Mouse (Mus musculus) CH12.LX (cell line): Measurements from ENCODE around the gene Atg3. TPM values are rescaled to one million over a fixed set of nuclear protein-coding genes. Genes with fewer than 3 reads are reported as not detected.

Source experiments
- DNase-seq: peaks from one replicate; pipeline ENCODE4 v3.0.0-alpha.2; 2013; ENCODE audit errors: extremely low read depth
- H3K27ac ChIP-seq: 2 replicates; pipeline ENCODE4 v1.5.1; 2012; ENCODE audit warnings: low read depth, mild to moderate bottlenecking, control low read depth, moderate library complexity; ENCODE audit not compliant: insufficient read depth
- H3K27me3 ChIP-seq: replicated peaks from 2 replicates; pipeline ENCODE3; 2012; ENCODE audit warnings: inconsistent platforms
- H3K36me3 ChIP-seq, 2 experiments: replicated peaks in 1 of 2; 2 replicates each; pipeline versions ENCODE3 to v1.6.1; 2012; ENCODE audit warnings: inconsistent platforms in 1 of 2, low read length in 1 of 2, mild to moderate bottlenecking in 1 of 2, mixed read lengths in 1 of 2, moderate library complexity in 1 of 2; ENCODE audit not compliant: control insufficient read depth in 1 of 2, insufficient read depth in 1 of 2
- H3K4me1 ChIP-seq, 2 experiments: 2 replicates each; pipeline ENCODE4 v1.6.1; 2012; ENCODE audit warnings: inconsistent platforms in 1 of 2, moderate library complexity in 1 of 2; ENCODE audit not compliant: insufficient read depth in 2 of 2, control insufficient read depth in 1 of 2
- H3K4me2 ChIP-seq: 2 replicates; pipeline ENCODE4 v1.6.1; 2012; ENCODE audit warnings: low read depth, mild to moderate bottlenecking, control low read depth; ENCODE audit not compliant: poor library complexity, insufficient read depth, severe bottlenecking
- H3K4me3 ChIP-seq, 3 experiments: fragments of 150-350 bp in 1 of 3; sonication (generic) in 1 of 3; replicated peaks in 1 of 3; 2 replicates each; pipeline versions ENCODE3 to v1.5.1; 2011 to 2012; ENCODE audit warnings: low read depth in 2 of 3, low read length in 2 of 3, mild to moderate bottlenecking in 2 of 3, moderate library complexity in 2 of 3, control low read depth in 1 of 3, improper control_type of control experiment in 1 of 3, inconsistent platforms in 1 of 3, mixed read lengths in 1 of 3; ENCODE audit not compliant: poor library complexity in 1 of 3
- H3K79me2 ChIP-seq: replicated peaks from 2 replicates; pipeline ENCODE4 v1.6.1; 2012; ENCODE audit warnings: mild to moderate bottlenecking, moderate library complexity; ENCODE audit not compliant: control insufficient read depth, poor library complexity, insufficient read depth, severe bottlenecking; ENCODE audit errors: extremely low read depth
- H3K9ac ChIP-seq: 2 replicates; pipeline ENCODE4 v1.6.1; 2012; ENCODE audit warnings: low read depth, mild to moderate bottlenecking, control low read depth, moderate library complexity; ENCODE audit not compliant: insufficient read depth
- H3K9me3 ChIP-seq: replicated peaks from 2 replicates; pipeline ENCODE3; 2012; ENCODE audit warnings: low read length, inconsistent platforms, mixed read lengths
- BHLHE40 ChIP-seq: IDR thresholded peaks from 2 replicates; pipeline ENCODE4 v1.6.1; 2011; ENCODE audit warnings: mild to moderate bottlenecking, low read depth, low read length, improper control_type of control experiment
- CHD1 ChIP-seq: IDR thresholded peaks from 2 replicates; pipeline ENCODE4 v1.6.1; 2012; ENCODE audit warnings: low read depth, low read length, improper control_type of control experiment, inconsistent platforms
- CHD2 ChIP-seq: IDR thresholded peaks from 2 replicates; pipeline ENCODE4 v1.6.1; 2011; ENCODE audit warnings: low read length, improper control_type of control experiment
- CTCF ChIP-seq, 2 experiments: IDR thresholded peaks in 1 of 2; conservative IDR thresholded peaks in 1 of 2; 2 replicates each; pipeline ENCODE4 v1.5.1; 2011 to 2012; ENCODE audit warnings: low read depth in 2 of 2, low read length in 2 of 2, improper control_type of control experiment in 1 of 2, inconsistent platforms in 1 of 2, mild to moderate bottlenecking in 1 of 2, moderate library complexity in 1 of 2
- E2F4 ChIP-seq: IDR thresholded peaks from 2 replicates; pipeline ENCODE4 v1.6.1; 2011; ENCODE audit warnings: low read depth, low read length, improper control_type of control experiment; ENCODE audit not compliant: insufficient replicate concordance
- ELF1 ChIP-seq: IDR thresholded peaks from 2 replicates; pipeline ENCODE4 v1.6.1; 2014; ENCODE audit warnings: low read depth, mild to moderate bottlenecking, inconsistent platforms, low read length, improper control_type of control experiment
- EP300 ChIP-seq: IDR thresholded peaks from 2 replicates; pipeline ENCODE4 v1.6.1; 2011; ENCODE audit warnings: low read length, improper control_type of control experiment
- ETS1 ChIP-seq: conservative IDR thresholded peaks from 2 replicates; pipeline ENCODE4 v1.6.1; 2012; ENCODE audit warnings: low read depth, mild to moderate bottlenecking, inconsistent platforms, low read length, improper control_type of control experiment, moderate library complexity
- GABPA ChIP-seq: IDR thresholded peaks from 2 replicates; pipeline ENCODE4 v1.6.1; 2012; ENCODE audit warnings: low read depth, low read length, improper control_type of control experiment, inconsistent platforms; ENCODE audit not compliant: insufficient replicate concordance
- HCFC1 ChIP-seq: IDR thresholded peaks from 2 replicates; pipeline ENCODE4 v1.6.1; 2012; ENCODE audit warnings: low read depth, mild to moderate bottlenecking, inconsistent platforms, low read length, improper control_type of control experiment
- IRF4 ChIP-seq: IDR thresholded peaks from 2 replicates; pipeline ENCODE4 v1.6.1; 2014; ENCODE audit warnings: low read depth, mild to moderate bottlenecking, inconsistent platforms, low read length, improper control_type of control experiment
- JUN ChIP-seq: IDR thresholded peaks from 2 replicates; pipeline ENCODE4 v1.6.1; 2011; ENCODE audit warnings: low read depth, mild to moderate bottlenecking, low read length, improper control_type of control experiment, moderate library complexity; ENCODE audit not compliant: insufficient read depth
- JUND ChIP-seq: conservative IDR thresholded peaks from 2 replicates; pipeline ENCODE4 v1.6.1; 2011; ENCODE audit warnings: low read depth, low read length, improper control_type of control experiment
- KAT2A ChIP-seq: IDR thresholded peaks from 2 replicates; pipeline ENCODE4 v1.6.1; 2012; ENCODE audit warnings: low read length, improper control_type of control experiment, inconsistent platforms; ENCODE audit not compliant: insufficient replicate concordance
- MAFK ChIP-seq: IDR thresholded peaks from 2 replicates; pipeline ENCODE4 v1.6.1; 2011; ENCODE audit warnings: low read length, improper control_type of control experiment; ENCODE audit not compliant: insufficient replicate concordance
- MAX ChIP-seq: IDR thresholded peaks from 2 replicates; pipeline ENCODE4 v1.6.1; 2011; ENCODE audit warnings: low read length, improper control_type of control experiment
- MAZ ChIP-seq: IDR thresholded peaks from 2 replicates; pipeline ENCODE4 v1.6.1; 2012; ENCODE audit warnings: low read depth, mild to moderate bottlenecking, inconsistent platforms, low read length, improper control_type of control experiment, moderate library complexity
- MEF2A ChIP-seq: IDR thresholded peaks from 2 replicates; pipeline ENCODE4 v1.6.1; 2014; ENCODE audit warnings: low read depth, mild to moderate bottlenecking, inconsistent platforms, low read length, improper control_type of control experiment, borderline replicate concordance
- MXI1 ChIP-seq: IDR thresholded peaks from 2 replicates; pipeline ENCODE4 v1.6.1; 2011; ENCODE audit warnings: mild to moderate bottlenecking, low read depth, low read length, improper control_type of control experiment
- MYC ChIP-seq: IDR thresholded peaks from 2 replicates; pipeline ENCODE4 v1.6.1; 2011; ENCODE audit warnings: low read depth, mild to moderate bottlenecking, improper control_type of control experiment, low read length
- NELFE ChIP-seq: IDR thresholded peaks from 2 replicates; pipeline ENCODE4 v1.6.1; 2011; ENCODE audit warnings: low read depth, low read length, improper control_type of control experiment
- NRF1 ChIP-seq: IDR thresholded peaks from 2 replicates; pipeline ENCODE4 v1.6.1; 2014; ENCODE audit warnings: low read depth, mild to moderate bottlenecking, inconsistent platforms, low read length, improper control_type of control experiment, moderate library complexity
- PAX5 ChIP-seq: IDR thresholded peaks from 2 replicates; pipeline ENCODE4 v1.6.1; 2012; ENCODE audit warnings: low read length, inconsistent platforms, mixed read lengths
- POLR2A ChIP-seq: IDR thresholded peaks from 2 replicates; pipeline ENCODE4 v1.6.1; 2011; ENCODE audit warnings: low read depth, mild to moderate bottlenecking, improper control_type of control experiment, low read length
- POLR2AphosphoS2 ChIP-seq: IDR thresholded peaks from 2 replicates; pipeline ENCODE4 v1.6.1; 2011; ENCODE audit warnings: low read depth, low read length, improper control_type of control experiment
- RAD21 ChIP-seq: IDR thresholded peaks from 2 replicates; pipeline ENCODE4 v1.6.1; 2011; ENCODE audit warnings: low read depth, mild to moderate bottlenecking, low read length, improper control_type of control experiment, moderate library complexity
- RCOR1 ChIP-seq: conservative IDR thresholded peaks from 2 replicates; pipeline ENCODE4 v1.6.1; 2012; ENCODE audit warnings: low read depth, mild to moderate bottlenecking, inconsistent platforms, low read length, improper control_type of control experiment
- SIN3A ChIP-seq: IDR thresholded peaks from 2 replicates; pipeline ENCODE4 v1.6.1; 2012; ENCODE audit warnings: low read length, improper control_type of control experiment, inconsistent platforms
- SMC3 ChIP-seq: IDR thresholded peaks from 2 replicates; pipeline ENCODE4 v1.6.1; 2011; ENCODE audit warnings: low read depth, low read length, improper control_type of control experiment
- TBP ChIP-seq: conservative IDR thresholded peaks from 2 replicates; pipeline ENCODE4 v1.6.1; 2011; ENCODE audit warnings: low read depth, low read length, improper control_type of control experiment
- TCF12 ChIP-seq: IDR thresholded peaks from 2 replicates; pipeline ENCODE4 v1.6.1; 2014; ENCODE audit warnings: low read depth, mild to moderate bottlenecking, inconsistent platforms, low read length, improper control_type of control experiment
- UBTF ChIP-seq: IDR thresholded peaks from 2 replicates; pipeline ENCODE4 v1.6.1; 2012; ENCODE audit warnings: low read depth, mild to moderate bottlenecking, inconsistent platforms, low read length, improper control_type of control experiment, moderate library complexity
- USF1 ChIP-seq: IDR thresholded peaks from 2 replicates; pipeline ENCODE4 v1.6.1; 2014; ENCODE audit warnings: low read depth, mild to moderate bottlenecking, inconsistent platforms, low read length, improper control_type of control experiment
- USF2 ChIP-seq: conservative IDR thresholded peaks from 2 replicates; pipeline ENCODE4 v1.6.1; 2011; ENCODE audit warnings: low read depth, low read length, improper control_type of control experiment
- ZC3H11A ChIP-seq: IDR thresholded peaks from 2 replicates; pipeline ENCODE4 v1.6.1; 2012; ENCODE audit warnings: low read depth, mild to moderate bottlenecking, inconsistent platforms, low read length, improper control_type of control experiment
- ZKSCAN1 ChIP-seq: IDR thresholded peaks from 2 replicates; pipeline ENCODE4 v1.6.1; 2012; ENCODE audit warnings: low read depth, inconsistent platforms, low read length, improper control_type of control experiment, borderline replicate concordance
- ZMIZ1 ChIP-seq: IDR thresholded peaks from 2 replicates; pipeline ENCODE4 v1.6.1; 2012; ENCODE audit warnings: low read depth, mild to moderate bottlenecking, inconsistent platforms, low read length, improper control_type of control experiment
- ZNF384 ChIP-seq: IDR thresholded peaks from 2 replicates; pipeline ENCODE4 v1.6.1; 2012; ENCODE audit warnings: low read depth, low read length, improper control_type of control experiment, inconsistent platforms
- dilution Hi-C: fragments of 300-500 bp; cut with MboI; formaldehyde crosslinking; loops from 2 replicates; pipeline ENCODE4 v1.14.3; 2020; ENCODE audit warnings: low sequenced_read_pairs; ENCODE audit not compliant: extremely low pct_unique_long_range_greater_than_20kb, extremely low pct_ligation_motif_present
- in situ Hi-C: fragments of 300-500 bp; cut with MboI; formaldehyde crosslinking; loops from 3 replicates; pipeline ENCODE4 v1.14.3; 2019; ENCODE audit warnings: low sequenced_read_pairs, low pct_ligation_motif_present, low pct_unique_long_range_greater_than_20kb, mixed read lengths
- polyA plus RNA-seq: library from polyadenylated mRNA; unstranded; fragments of >175 nt; gene quantifications from 2 replicates; pipeline ENCODE4 v1.2.1, GENCODE M21; 2012; ENCODE audit warnings: low read depth; ENCODE audit not compliant: insufficient read length
- total RNA-seq, 2 experiments: library from RNA; depleted of rRNA; stranded (reverse); fragments of 300-350 nt in 1 of 2; fragments of >200 nt in 1 of 2; gene quantifications; 2 replicates each; pipeline ENCODE4 v1.2.3; 2012 to 2014

The Atg3 gene
- total and polyA plus RNA-seq, 3 experiments, result 27.6 to 67.5 (median 43.0) TPM

DNA sequence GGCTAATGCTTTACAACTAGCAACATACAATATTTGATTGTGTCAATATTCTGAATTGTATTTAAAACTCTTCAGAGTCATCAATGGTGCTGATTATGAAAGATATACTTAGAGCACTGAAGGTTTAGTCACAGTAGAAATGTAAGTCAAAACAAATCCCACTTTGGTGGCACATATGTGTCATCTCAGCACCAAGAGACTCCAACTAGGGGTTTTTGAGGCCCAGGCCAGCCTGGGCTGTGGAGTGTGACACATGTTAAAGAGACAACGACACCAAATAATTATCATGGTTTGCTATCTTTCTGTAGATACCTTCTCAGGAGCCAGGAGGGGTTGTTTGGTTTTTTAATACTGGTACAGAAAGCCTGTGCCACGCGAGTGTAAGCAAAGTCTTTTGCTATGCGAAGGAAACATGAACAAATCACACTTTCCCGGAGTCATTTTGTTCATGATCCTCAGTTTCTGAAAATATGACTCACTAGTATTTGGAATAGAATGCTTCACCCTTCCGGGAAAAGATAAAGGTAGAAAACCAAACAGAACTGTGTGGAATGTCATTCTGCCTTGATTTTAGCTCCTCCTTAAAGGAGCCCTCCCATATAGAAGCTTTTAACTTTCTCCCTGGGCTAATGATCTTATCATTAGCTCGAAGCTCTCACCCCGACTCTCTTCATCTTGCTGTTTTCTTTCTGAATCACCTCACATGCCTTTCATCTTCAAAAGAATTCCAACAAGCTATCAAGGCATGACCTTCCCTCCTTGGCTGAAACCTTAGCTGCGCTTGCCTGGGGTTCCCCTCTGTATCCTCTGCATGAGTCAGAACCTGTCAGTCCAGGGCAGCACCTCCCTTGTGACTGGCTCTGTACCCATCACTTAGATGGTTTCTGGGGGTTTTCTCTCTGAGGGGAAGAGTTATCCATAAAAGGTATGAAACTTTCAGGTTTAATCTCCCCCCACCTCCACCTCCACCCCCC lies 34.1 kb upstream of the Atg3 start:
- Histone ChIP-seq H3K36me3 (no peaks in the 10 kb centered on the region), H3K27ac (no peak overlapping the region), H3K27me3 (no peaks in the 10 kb centered on the region), H3K4me2 (peak overlapping the region; percentile 11; the same call in 1 of the 2 replicates), H3K79me2 (no peaks in the 10 kb centered on the region), H3K9me3 (no peaks in the 10 kb centered on the region), H3K4me1 (peaks cover 5 to 23% of the 10 kb centered on the region in 2 experiments; a peak in 3 of 4 replicates), H3K9ac (no peak overlapping the region), H3K4me3 (no peak overlapping the region)
- peak; percentile 65 for DNase-seq
- TF ChIP-seq NELFE (no peak), MYC (no peak), UBTF (no peak), NRF1 (peak; percentile 65), JUND (no peak; the same call in 1 of the 2 replicates), BHLHE40 (peak; percentile 57), TCF12 (no peak; the same call in 1 of the 2 replicates), ETS1 (peak; percentile 83), PAX5 (no peak), IRF4 (peak; percentile 71; the same call in 1 of the 2 replicates), CTCF (conservative IDR thresholded peaks at IDR 0.05 in 1 of 2, IDR thresholded peaks at IDR 0.05 in 1 of 2; ENCODE audit: low read depth in 2 of 2, low read length in 2 of 2) (no peak), USF2 (no peak), RCOR1 (peak; percentile 10; the same call in 1 of the 2 replicates), MAZ (no peak), HCFC1 (no peak), ZKSCAN1 (no peak), ZC3H11A (no peak), EP300 (peak; percentile 36; the same call in 1 of the 2 replicates), POLR2AphosphoS2 (no peak), USF1 (no peak), CHD1 (no peak), POLR2A (no peak), SMC3 (no peak), ZNF384 (no peak), MAFK (no peak), JUN (no peak), ZMIZ1 (no peak), SIN3A (no peak), MXI1 (no peak), RAD21 (no peak), MAX (0 out of 2 replicates have a peak, but pooled peaks have one; percentile 20), KAT2A (no peak), ELF1 (no peak), CHD2 (no peak), GABPA (no peak), TBP (no peak), E2F4 (no peak), MEF2A (peak; percentile 68; the same call in 1 of the 2 replicates)
- dilution Hi-C loops (no loop called here), in situ Hi-C loops (no loop called here)
